Mouse (Mus musculus): ENCODE data around the gene Ccdc183. TPM values are rescaled to one million over a fixed set of nuclear protein-coding genes. Genes with fewer than 3 reads are reported as not detected.

Ccdc183 gene
- polyA plus RNA-seq, 1 experiment from 2014 or later = 0.21 TPM

- H3K27ac ChIP-seq = no peak overlapping the region
- peaks cover 95% of the 10 kb centered on the region for H3K36me3 ChIP-seq
- H3K27me3 ChIP-seq (ENCODE audit: insufficient read depth, poor library complexity, severe bottlenecking) = no peaks in the 10 kb centered on the region
- WGBS = 89% methylated on average over 5 of the region's 5 CpGs
- no peak overlapping the region for H3K4me3 ChIP-seq
- DNase-seq (ENCODE audit: low spot score) = no peak
- no peaks in the 10 kb centered on the region for H3K9me3 ChIP-seq
- H3K4me1 ChIP-seq = 0 out of 2 replicates have a peak, but pooled peaks cover 3% of the 10 kb centered on the region
Measured at GRCm38 (mm10) chr2:25596765-25597510, 20.5 kb downstream of the Ccdc183 start.

GRCm38 (mm10) chr2:25591863-25592262 is 25.6 kb downstream of the Ccdc183 start:
- no peaks in the 10 kb centered on the region for H3K9me3 ChIP-seq
- WGBS = 82% methylated on average over 2 of the region's 2 CpGs
- H3K4me1 ChIP-seq = peaks cover 8% of the 10 kb centered on the region
- H3K27me3 ChIP-seq (ENCODE audit: insufficient read depth, poor library complexity, severe bottlenecking) = no peaks in the 10 kb centered on the region
- H3K36me3 ChIP-seq = peaks cover 93% of the 10 kb centered on the region
- no peak for DNase-seq (ENCODE audit: low spot score)
- no peak overlapping the region for H3K27ac ChIP-seq
- no peak overlapping the region for H3K4me3 ChIP-seq

GRCm38 (mm10) chr2:25588227-25588907 is 29.1 kb downstream of the Ccdc183 start:
- no peaks in the 10 kb centered on the region for H3K27me3 ChIP-seq (ENCODE audit: insufficient read depth, poor library complexity, severe bottlenecking)

GRCm38 (mm10) chr2:25587290-25587689 is 30.2 kb downstream of the Ccdc183 start:
- H3K4me1 ChIP-seq = peaks cover 21% of the 10 kb centered on the region
- H3K36me3 ChIP-seq = peaks cover 94% of the 10 kb centered on the region

More at GRCm38 (mm10) chr2:25588227-25588907, 29.1 kb downstream of the Ccdc183 start:
- Histone ChIP-seq H3K36me3 (peaks cover 97% of the 10 kb centered on the region), H3K4me3 (no peak overlapping the region), H3K27ac (no peak overlapping the region), H3K4me1 (peaks cover 11% of the 10 kb centered on the region), H3K9me3 (no peaks in the 10 kb centered on the region)
- DNase-seq (ENCODE audit: low spot score) = no peak
- WGBS = 86% methylated on average over 8 of the region's 8 CpGs

GRCm38 (mm10) chr2:25585601-25586000 is 31.9 kb downstream of the Ccdc183 start:
- Histone ChIP-seq H3K9me3 (no peaks in the 10 kb centered on the region), H3K27me3 (ENCODE audit: insufficient read depth, poor library complexity, severe bottlenecking) (peaks cover 8% of the 10 kb centered on the region), H3K4me3 (no peak overlapping the region), H3K27ac (no peak overlapping the region), H3K36me3 (peaks cover 77% of the 10 kb centered on the region), H3K4me1 (peaks cover 37% of the 10 kb centered on the region)
- DNase-seq (ENCODE audit: low spot score) = no peak
- WGBS = 88% methylated on average over 3 of the region's 3 CpGs

More at GRCm38 (mm10) chr2:25587290-25587689, 30.2 kb downstream of the Ccdc183 start:
- no peak overlapping the region for H3K27ac ChIP-seq
- H3K4me3 ChIP-seq = no peak overlapping the region
- H3K9me3 ChIP-seq = no peaks in the 10 kb centered on the region
- no peak for DNase-seq (ENCODE audit: low spot score)
- WGBS = 93% methylated on average over 8 of the region's 8 CpGs
- H3K27me3 ChIP-seq (ENCODE audit: insufficient read depth, poor library complexity, severe bottlenecking) = no peaks in the 10 kb centered on the region

GRCm38 (mm10) chr2:25584856-25585255 is 32.6 kb downstream of the Ccdc183 start:
- Histone ChIP-seq H3K36me3 (peaks cover 70% of the 10 kb centered on the region), H3K27ac (no peak overlapping the region), H3K9me3 (no peaks in the 10 kb centered on the region), H3K27me3 (ENCODE audit: insufficient read depth, poor library complexity, severe bottlenecking) (peaks cover 16% of the 10 kb centered on the region), H3K4me1 (peaks cover 39% of the 10 kb centered on the region), H3K4me3 (no peak overlapping the region)
- 84% methylated on average over 4 of the region's 4 CpGs for WGBS
- DNase-seq (ENCODE audit: low spot score) = no peak

GRCm38 (mm10) chr2:25584152-25584551 is 33.3 kb downstream of the Ccdc183 start:
- no peak for DNase-seq (ENCODE audit: low spot score)
- 98% methylated on average over 3 of the region's 3 CpGs for WGBS
- Histone ChIP-seq H3K4me3 (no peak overlapping the region), H3K9me3 (no peaks in the 10 kb centered on the region), H3K36me3 (peaks cover 63% of the 10 kb centered on the region), H3K27ac (no peak overlapping the region), H3K4me1 (peaks cover 46% of the 10 kb centered on the region), H3K27me3 (ENCODE audit: insufficient read depth, poor library complexity, severe bottlenecking) (peaks cover 23% of the 10 kb centered on the region)

- Histone ChIP-seq H3K27ac (no peak overlapping the region), H3K27me3 (ENCODE audit: insufficient read depth, poor library complexity, severe bottlenecking) (peaks cover 29% of the 10 kb centered on the region), H3K36me3 (peaks cover 59% of the 10 kb centered on the region), H3K9me3 (no peaks in the 10 kb centered on the region), H3K4me1 (peaks cover 51% of the 10 kb centered on the region), H3K4me3 (no peak overlapping the region)
- no peak for DNase-seq (ENCODE audit: low spot score)
- WGBS = 68% methylated on average over 4 of the region's 4 CpGs
Measured at GRCm38 (mm10) chr2:25583571-25583970, 33.9 kb downstream of the Ccdc183 start.

- Histone ChIP-seq H3K27ac (no peak overlapping the region), H3K36me3 (peaks cover 54% of the 10 kb centered on the region), H3K9me3 (no peaks in the 10 kb centered on the region), H3K4me1 (peaks cover 54% of the 10 kb centered on the region), H3K27me3 (ENCODE audit: insufficient read depth, poor library complexity, severe bottlenecking) (peaks cover 33% of the 10 kb centered on the region), H3K4me3 (no peak overlapping the region)
- 90% methylated on average over 6 of the region's 6 CpGs for WGBS
- no peak for DNase-seq (ENCODE audit: low spot score)
Measured at GRCm38 (mm10) chr2:25583120-25583481, 34.4 kb downstream of the Ccdc183 start.

- Histone ChIP-seq H3K27ac (no peak overlapping the region), H3K27me3 (ENCODE audit: insufficient read depth, poor library complexity, severe bottlenecking) (peaks cover 38% of the 10 kb centered on the region), H3K4me3 (no peak overlapping the region), H3K9me3 (no peaks in the 10 kb centered on the region), H3K4me1 (peaks cover 59% of the 10 kb centered on the region), H3K36me3 (peaks cover 49% of the 10 kb centered on the region)
- WGBS = 56% methylated on average over 12 of the region's 12 CpGs
- DNase-seq (ENCODE audit: low spot score) = no peak
Measured at GRCm38 (mm10) chr2:25582466-25583119, 34.9 kb downstream of the Ccdc183 start.

- peaks cover 60% of the 10 kb centered on the region for H3K4me1 ChIP-seq
- peaks cover 42% of the 10 kb centered on the region for H3K36me3 ChIP-seq
- DNase-seq (ENCODE audit: low spot score) = no peak
- peaks cover 45% of the 10 kb centered on the region for H3K27me3 ChIP-seq (ENCODE audit: insufficient read depth, poor library complexity, severe bottlenecking)
- H3K27ac ChIP-seq = no peak overlapping the region
- H3K9me3 ChIP-seq = no peaks in the 10 kb centered on the region
- 30% methylated on average over 6 of the region's 6 CpGs for WGBS
- peak overlapping the region; percentile 52; the same call in 1 of the 2 replicates for H3K4me3 ChIP-seq
Measured at GRCm38 (mm10) chr2:25581901-25582301, 35.6 kb downstream of the Ccdc183 start.

GRCm38 (mm10) chr2:25581294-25581864 is 36.1 kb downstream of the Ccdc183 start, which contains the start of gene Ajm1:
TSS of gene Ajm1 (minus strand) at chr2:25581757.
- Histone ChIP-seq H3K4me1 (peaks cover 57% of the 10 kb centered on the region), H3K9me3 (no peaks in the 10 kb centered on the region), H3K27me3 (ENCODE audit: insufficient read depth, poor library complexity, severe bottlenecking) (peaks cover 50% of the 10 kb centered on the region), H3K36me3 (peaks cover 37% of the 10 kb centered on the region), H3K27ac (no peak within 1 kb of the TSS), H3K4me3 (peak within 1 kb of the TSS; percentile 52)
- DNase-seq (ENCODE audit: low spot score) = no peak
- 7% methylated on average over 19 of the region's 19 CpGs for WGBS

Measured in heart, embryonic 10.5 days (tissue).